Mouse (Mus musculus) right cerebral cortex, postnatal 10 days (tissue): ENCODE data around the gene Mia2.
"Not testable (repeated sequence)": the region's sequence is repeated elsewhere in the genome, so short reads cannot be mapped to it uniquely, and the experiment has no call there.

Source experiments
- DNase-seq, 2 experiments: peaks; one replicate each; pipeline ENCODE4 v3.0.0; 2021; ENCODE audit warnings: low spot score in 2 of 2

The Mia2 gene

GRCm38 (mm10) chr12:59238434-59238833 is 142.8 kb downstream of the Mia2 start:
- no peak for DNase-seq

DNA sequence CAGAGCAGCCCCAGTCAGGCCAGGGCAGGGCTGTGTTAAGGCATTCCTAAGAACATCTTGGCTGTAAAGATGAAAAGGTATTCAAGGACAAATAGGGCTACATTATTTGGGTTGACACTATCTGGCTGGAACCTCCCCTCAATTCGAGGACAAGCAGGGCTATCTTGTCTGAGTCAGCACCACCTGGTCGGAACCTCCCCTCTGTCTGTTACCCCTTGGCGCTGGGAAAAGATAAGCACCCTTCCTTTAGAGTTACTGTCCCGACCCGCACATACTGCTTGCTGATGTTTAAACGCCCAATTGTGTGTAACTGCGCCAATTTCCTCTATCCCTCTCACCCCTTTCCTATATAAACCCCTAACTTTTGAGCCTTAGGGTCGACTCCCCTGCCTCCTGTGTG is 145.4 kb downstream of the Mia2 start:
- not testable (repeated sequence) for DNase-seq
